Mouse (Mus musculus): ENCODE results near the gene Jpt1. TPM values are rescaled to one million over a fixed set of nuclear protein-coding genes. Genes with fewer than 3 reads are reported as not detected.

Gene Jpt1
- total and polyA plus RNA-seq, 3 experiments, result 294 to 479 (median 439) TPM

DNA sequence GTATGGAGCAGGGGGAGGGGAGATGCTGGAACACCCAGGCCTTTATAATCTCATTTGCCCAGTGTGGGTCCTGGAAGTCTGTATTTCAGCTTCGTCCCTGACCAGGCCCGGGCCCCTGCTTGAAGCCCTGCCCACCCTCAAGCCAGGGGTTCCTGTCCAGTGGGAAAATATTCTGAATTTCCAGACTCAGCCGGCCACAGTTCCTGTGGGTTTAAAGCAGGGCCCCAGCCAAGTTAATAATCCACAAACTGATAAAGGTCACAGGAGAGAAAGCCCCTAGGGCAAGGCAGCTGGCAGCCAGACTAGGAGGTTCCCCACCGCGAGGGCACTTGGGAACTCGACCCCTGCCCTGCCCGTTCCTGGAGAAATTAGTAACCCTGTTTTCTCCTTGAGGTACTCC is 65.2 kb downstream of the Jpt1 start:
- H3K27ac ChIP-seq (ENCODE audit: insufficient read depth, low read depth), result no peak overlapping the region
- H3K4me2 ChIP-seq (ENCODE audit: insufficient read depth, low read depth, poor library complexity, severe bottlenecking), result no peak overlapping the region
- no peaks in the 10 kb centered on the region for H3K36me3 ChIP-seq (replicated peaks in 1 of 2; ENCODE audit: control insufficient read depth in 1 of 2, insufficient read depth in 1 of 2, low read length in 1 of 2)
- peaks cover 3 to 25% of the 10 kb centered on the region in 2 experiments for H3K4me1 ChIP-seq (ENCODE audit: control insufficient read depth in 1 of 2, insufficient read depth in 2 of 2)
- dilution Hi-C loops (cut with MboI; ENCODE audit: extremely low pct_ligation_motif_present, extremely low pct_unique_long_range_greater_than_20kb, low sequenced_read_pairs), result no loop called here
- H3K9me3 ChIP-seq (replicated peaks; ENCODE audit: low read length), result peaks cover 10% of the 10 kb centered on the region
- no peaks in the 10 kb centered on the region for H3K79me2 ChIP-seq (replicated peaks; ENCODE audit: control insufficient read depth, extremely low read depth, insufficient read depth, poor library complexity, severe bottlenecking)
- TF ChIP-seq RCOR1 (conservative IDR thresholded peaks at IDR 0.05; ENCODE audit: low read depth, low read length) (no peak), GABPA (IDR thresholded peaks at IDR 0.05; ENCODE audit: insufficient replicate concordance, low read depth, low read length) (no peak), TBP (conservative IDR thresholded peaks at IDR 0.05; ENCODE audit: low read depth, low read length) (no peak), CHD2 (IDR thresholded peaks at IDR 0.05; ENCODE audit: low read length) (no peak), ZNF384 (IDR thresholded peaks at IDR 0.05; ENCODE audit: low read depth, low read length) (no peak), CHD1 (IDR thresholded peaks at IDR 0.05; ENCODE audit: low read depth, low read length) (no peak), KAT2A (IDR thresholded peaks at IDR 0.05; ENCODE audit: insufficient replicate concordance, low read length) (no peak), NRF1 (IDR thresholded peaks at IDR 0.05; ENCODE audit: low read depth, low read length) (no peak), ZKSCAN1 (IDR thresholded peaks at IDR 0.05; ENCODE audit: borderline replicate concordance, low read depth, low read length) (no peak), RAD21 (IDR thresholded peaks at IDR 0.05; ENCODE audit: low read depth, low read length) (no peak), NELFE (IDR thresholded peaks at IDR 0.05; ENCODE audit: low read depth, low read length) (no peak), HCFC1 (IDR thresholded peaks at IDR 0.05; ENCODE audit: low read depth, low read length) (no peak), USF1 (IDR thresholded peaks at IDR 0.05; ENCODE audit: low read depth, low read length) (no peak), E2F4 (IDR thresholded peaks at IDR 0.05; ENCODE audit: insufficient replicate concordance, low read depth, low read length) (no peak), BHLHE40 (IDR thresholded peaks at IDR 0.05; ENCODE audit: low read depth, low read length) (no peak), EP300 (IDR thresholded peaks at IDR 0.05; ENCODE audit: low read length) (no peak)
- peaks cover 66% of the 10 kb centered on the region for H3K27me3 ChIP-seq (replicated peaks)
- no peak overlapping the region for H3K9ac ChIP-seq (ENCODE audit: insufficient read depth, low read depth)
- in situ Hi-C loops (cut with MboI; ENCODE audit: low pct_ligation_motif_present, low pct_unique_long_range_greater_than_20kb, low sequenced_read_pairs), result no loop called here
- no peak for DNase-seq (ENCODE audit: extremely low read depth)
- no peak overlapping the region for H3K4me3 ChIP-seq (replicated peaks in 1 of 3; ENCODE audit: low read depth in 2 of 3, low read length in 2 of 3, poor library complexity in 1 of 3)

- peaks cover 10% of the 10 kb centered on the region for H3K9me3 ChIP-seq (replicated peaks; ENCODE audit: low read length)
- H3K4me1 ChIP-seq (ENCODE audit: control insufficient read depth in 1 of 2, insufficient read depth in 2 of 2), result peaks cover 3 to 20% of the 10 kb centered on the region in 2 experiments
- in situ Hi-C loops (cut with MboI; ENCODE audit: low pct_ligation_motif_present, low pct_unique_long_range_greater_than_20kb, low sequenced_read_pairs), result no loop called here
- no peak overlapping the region for H3K27ac ChIP-seq (ENCODE audit: insufficient read depth, low read depth)
- dilution Hi-C loops (cut with MboI; ENCODE audit: extremely low pct_ligation_motif_present, extremely low pct_unique_long_range_greater_than_20kb, low sequenced_read_pairs), result no loop called here
- no peak overlapping the region for H3K4me3 ChIP-seq (replicated peaks in 1 of 3; ENCODE audit: low read depth in 2 of 3, low read length in 2 of 3, poor library complexity in 1 of 3)
- H3K9ac ChIP-seq (ENCODE audit: insufficient read depth, low read depth), result no peak overlapping the region
- H3K27me3 ChIP-seq (replicated peaks), result peaks cover 62% of the 10 kb centered on the region
- TF ChIP-seq MEF2A (IDR thresholded peaks at IDR 0.05; ENCODE audit: borderline replicate concordance, low read depth, low read length) (no peak), EP300 (IDR thresholded peaks at IDR 0.05; ENCODE audit: low read length) (no peak), GABPA (IDR thresholded peaks at IDR 0.05; ENCODE audit: insufficient replicate concordance, low read depth, low read length) (no peak), TBP (conservative IDR thresholded peaks at IDR 0.05; ENCODE audit: low read depth, low read length) (no peak), ZKSCAN1 (IDR thresholded peaks at IDR 0.05; ENCODE audit: borderline replicate concordance, low read depth, low read length) (no peak), RCOR1 (conservative IDR thresholded peaks at IDR 0.05; ENCODE audit: low read depth, low read length) (no peak), IRF4 (IDR thresholded peaks at IDR 0.05; ENCODE audit: low read depth, low read length) (no peak), SMC3 (IDR thresholded peaks at IDR 0.05; ENCODE audit: low read depth, low read length) (no peak), CHD2 (IDR thresholded peaks at IDR 0.05; ENCODE audit: low read length) (no peak), MAFK (IDR thresholded peaks at IDR 0.05; ENCODE audit: insufficient replicate concordance, low read length) (no peak), ZNF384 (IDR thresholded peaks at IDR 0.05; ENCODE audit: low read depth, low read length) (no peak), SIN3A (IDR thresholded peaks at IDR 0.05; ENCODE audit: low read length) (no peak)
- no peaks in the 10 kb centered on the region for H3K79me2 ChIP-seq (replicated peaks; ENCODE audit: control insufficient read depth, extremely low read depth, insufficient read depth, poor library complexity, severe bottlenecking)
- H3K4me2 ChIP-seq (ENCODE audit: insufficient read depth, low read depth, poor library complexity, severe bottlenecking), result no peak overlapping the region
- no peaks in the 10 kb centered on the region for H3K36me3 ChIP-seq (replicated peaks in 1 of 2; ENCODE audit: control insufficient read depth in 1 of 2, insufficient read depth in 1 of 2, low read length in 1 of 2)
- DNase-seq (ENCODE audit: extremely low read depth), result no peak
Observed at GRCm38 (mm10) chr11:115448075-115448474, 66.1 kb downstream of the Jpt1 start.

Other genes with a start within 250 kb of the Jpt1 start
Only the 20 nearest of the 22 such genes appear.
- gene Fads6, start 216.7 kb downstream of the Jpt1 start, total RNA-seq (2012; rRNA removed), result 6.9 and 8.5 TPM in 2 replicates
- gene Fads6, start 216.7 kb downstream of the Jpt1 start, total RNA-seq (2014; rRNA removed), result 0.11 and 0.30 TPM in 2 replicates
- 0.56 and 0.63 TPM in 2 replicates for gene Fads6, start 216.7 kb downstream of the Jpt1 start, polyA plus RNA-seq (2012; ENCODE audit: insufficient read length, low read depth)
- not detected in 2 replicates for gene Otop2, start 207.2 kb downstream of the Jpt1 start, total RNA-seq (2012; rRNA removed)
- not detected in 2 replicates for gene Otop2, start 207.2 kb downstream of the Jpt1 start, total RNA-seq (2014; rRNA removed)
- gene Otop2, start 207.2 kb downstream of the Jpt1 start, polyA plus RNA-seq (2012; ENCODE audit: insufficient read length, low read depth), result not detected in 2 replicates
- 0.17 and 0.42 TPM in 2 replicates for gene Ush1g, start 192.3 kb downstream of the Jpt1 start, total RNA-seq (2012; rRNA removed)
- gene Ush1g, start 192.3 kb downstream of the Jpt1 start, total RNA-seq (2014; rRNA removed), result not detected in 2 replicates
- not detected in 2 replicates for gene Ush1g, start 192.3 kb downstream of the Jpt1 start, polyA plus RNA-seq (2012; ENCODE audit: insufficient read length, low read depth)
- gene Otop3, start 179.7 kb downstream of the Jpt1 start, total RNA-seq (2012; rRNA removed), result not detected in 2 replicates
- gene Otop3, start 179.7 kb downstream of the Jpt1 start, total RNA-seq (2014; rRNA removed), result not detected in 2 replicates
- gene Otop3, start 179.7 kb downstream of the Jpt1 start, polyA plus RNA-seq (2012; ENCODE audit: insufficient read length, low read depth), result not detected in 2 replicates
- gene Hid1, start 146.6 kb downstream of the Jpt1 start, total RNA-seq (2012; rRNA removed), result 3.2 and 3.6 TPM in 2 replicates
- gene Hid1, start 146.6 kb downstream of the Jpt1 start, total RNA-seq (2014; rRNA removed), result 0.12 TPM in 1 of 2 replicates, not detected in the other
- 0.36 and 0.57 TPM in 2 replicates for gene Hid1, start 146.6 kb downstream of the Jpt1 start, polyA plus RNA-seq (2012; ENCODE audit: insufficient read length, low read depth)
- not detected in 2 replicates for gene Cdr2l, start 132.5 kb downstream of the Jpt1 start, total RNA-seq (2012; rRNA removed)
- not detected in 2 replicates for gene Cdr2l, start 132.5 kb downstream of the Jpt1 start, total RNA-seq (2014; rRNA removed)
- not detected in 2 replicates for gene Cdr2l, start 132.5 kb downstream of the Jpt1 start, polyA plus RNA-seq (2012; ENCODE audit: insufficient read length, low read depth)
- gene Mrpl58, start 110.6 kb downstream of the Jpt1 start, total RNA-seq (2012; rRNA removed), result 157 and 164 TPM in 2 replicates
- 110 and 113 TPM in 2 replicates for gene Mrpl58, start 110.6 kb downstream of the Jpt1 start, total RNA-seq (2014; rRNA removed)
- 146 and 161 TPM in 2 replicates for gene Mrpl58, start 110.6 kb downstream of the Jpt1 start, polyA plus RNA-seq (2012; ENCODE audit: insufficient read length, low read depth)
- 500 and 564 TPM in 2 replicates for gene Atp5h, start 94.4 kb downstream of the Jpt1 start, total RNA-seq (2012; rRNA removed)
- 671 and 759 TPM in 2 replicates for gene Atp5h, start 94.4 kb downstream of the Jpt1 start, total RNA-seq (2014; rRNA removed)
- gene Atp5h, start 94.4 kb downstream of the Jpt1 start, polyA plus RNA-seq (2012; ENCODE audit: insufficient read length, low read depth), result 711 and 734 TPM in 2 replicates
- gene Kctd2, start 94.3 kb downstream of the Jpt1 start, total RNA-seq (2012; rRNA removed), result 10.0 and 14.0 TPM in 2 replicates
- gene Kctd2, start 94.3 kb downstream of the Jpt1 start, total RNA-seq (2014; rRNA removed), result 6.8 and 8.5 TPM in 2 replicates
- 13.3 and 13.7 TPM in 2 replicates for gene Kctd2, start 94.3 kb downstream of the Jpt1 start, polyA plus RNA-seq (2012; ENCODE audit: insufficient read length, low read depth)
- gene Trim80, start 73.8 kb downstream of the Jpt1 start, total RNA-seq (2012; rRNA removed), result not detected in 2 replicates
- not detected in 2 replicates for gene Trim80, start 73.8 kb downstream of the Jpt1 start, total RNA-seq (2014; rRNA removed)
- not detected in 2 replicates for gene Trim80, start 73.8 kb downstream of the Jpt1 start, polyA plus RNA-seq (2012; ENCODE audit: insufficient read length, low read depth)
- gene Slc16a5, start 51.9 kb downstream of the Jpt1 start, total RNA-seq (2012; rRNA removed), result 0.46 and 0.51 TPM in 2 replicates
- not detected in 2 replicates for gene Slc16a5, start 51.9 kb downstream of the Jpt1 start, total RNA-seq (2014; rRNA removed)
- 0.68 and 0.71 TPM in 2 replicates for gene Slc16a5, start 51.9 kb downstream of the Jpt1 start, polyA plus RNA-seq (2012; ENCODE audit: insufficient read length, low read depth)
- 8.7 and 8.9 TPM in 2 replicates for gene Armc7, start 38.7 kb downstream of the Jpt1 start, total RNA-seq (2012; rRNA removed)
- 6.0 and 7.5 TPM in 2 replicates for gene Armc7, start 38.7 kb downstream of the Jpt1 start, total RNA-seq (2014; rRNA removed)
- gene Armc7, start 38.7 kb downstream of the Jpt1 start, polyA plus RNA-seq (2012; ENCODE audit: insufficient read length, low read depth), result 12.5 TPM in 2 replicates
- 151 and 154 TPM in 2 replicates for gene Nt5c, start 22.5 kb downstream of the Jpt1 start, total RNA-seq (2012; rRNA removed)
- gene Nt5c, start 22.5 kb downstream of the Jpt1 start, total RNA-seq (2014; rRNA removed), result 59.8 and 65.3 TPM in 2 replicates
- 175 and 190 TPM in 2 replicates for gene Nt5c, start 22.5 kb downstream of the Jpt1 start, polyA plus RNA-seq (2012; ENCODE audit: insufficient read length, low read depth)
- gene Sumo2, start 21.9 kb upstream of the Jpt1 start, total RNA-seq (2012; rRNA removed), result 480 and 623 TPM in 2 replicates
- gene Sumo2, start 21.9 kb upstream of the Jpt1 start, total RNA-seq (2014; rRNA removed), result 1,752 and 1,801 TPM in 2 replicates
- 960 and 1,020 TPM in 2 replicates for gene Sumo2, start 21.9 kb upstream of the Jpt1 start, polyA plus RNA-seq (2012; ENCODE audit: insufficient read length, low read depth)
- 290 and 340 TPM in 2 replicates for gene Nup85, start 50.0 kb upstream of the Jpt1 start, total RNA-seq (2012; rRNA removed)
- 282 and 305 TPM in 2 replicates for gene Nup85, start 50.0 kb upstream of the Jpt1 start, total RNA-seq (2014; rRNA removed)
- gene Nup85, start 50.0 kb upstream of the Jpt1 start, polyA plus RNA-seq (2012; ENCODE audit: insufficient read length, low read depth), result 326 and 368 TPM in 2 replicates
- gene Mrps7, start 89.5 kb upstream of the Jpt1 start, total RNA-seq (2012; rRNA removed), result 172 and 217 TPM in 2 replicates
- gene Mrps7, start 89.5 kb upstream of the Jpt1 start, total RNA-seq (2014; rRNA removed), result 154 and 168 TPM in 2 replicates
- 157 and 184 TPM in 2 replicates for gene Mrps7, start 89.5 kb upstream of the Jpt1 start, polyA plus RNA-seq (2012; ENCODE audit: insufficient read length, low read depth)
- gene Gga3, start 89.7 kb upstream of the Jpt1 start, total RNA-seq (2012; rRNA removed), result 18.7 and 22.6 TPM in 2 replicates
- 7.7 TPM in 2 replicates for gene Gga3, start 89.7 kb upstream of the Jpt1 start, total RNA-seq (2014; rRNA removed)
- gene Gga3, start 89.7 kb upstream of the Jpt1 start, polyA plus RNA-seq (2012; ENCODE audit: insufficient read length, low read depth), result 37.2 and 39.8 TPM in 2 replicates
- gene Mif4gd, start 98.6 kb upstream of the Jpt1 start, total RNA-seq (2012; rRNA removed), result 143 and 177 TPM in 2 replicates
- gene Mif4gd, start 98.6 kb upstream of the Jpt1 start, total RNA-seq (2014; rRNA removed), result 160 and 174 TPM in 2 replicates
- gene Mif4gd, start 98.6 kb upstream of the Jpt1 start, polyA plus RNA-seq (2012; ENCODE audit: insufficient read length, low read depth), result 131 and 143 TPM in 2 replicates
- gene Slc25a19, start 113.9 kb upstream of the Jpt1 start, total RNA-seq (2012; rRNA removed), result 277 and 312 TPM in 2 replicates
- gene Slc25a19, start 113.9 kb upstream of the Jpt1 start, total RNA-seq (2014; rRNA removed), result 278 and 294 TPM in 2 replicates
- gene Slc25a19, start 113.9 kb upstream of the Jpt1 start, polyA plus RNA-seq (2012; ENCODE audit: insufficient read length, low read depth), result 374 and 398 TPM in 2 replicates
- gene Grb2, start 194.2 kb upstream of the Jpt1 start, total RNA-seq (2012; rRNA removed), result 63.6 and 67.7 TPM in 2 replicates
- gene Grb2, start 194.2 kb upstream of the Jpt1 start, total RNA-seq (2014; rRNA removed), result 110 and 117 TPM in 2 replicates
- gene Grb2, start 194.2 kb upstream of the Jpt1 start, polyA plus RNA-seq (2012; ENCODE audit: insufficient read length, low read depth), result 228 and 241 TPM in 2 replicates